ENCODE assay signal across 10 mouse cellular contexts in genomic region chr1:92742881-92743621, GRCm38 (mm10).
DNase-seq lines count a peak whose midpoint lies in the region; TF ChIP-seq lines count a peak whose summit lies in the region.
"Had no signal": no experiment of that assay in that cellular context is flagged by ENCODE, and none has a peak within 500 bp of the region (broad histone marks: within the 10 kb centered on the region; RNA-seq: fewer than 3 reads in every experiment).

No protein-coding gene starts in this region.

- no peaks in the 10 kb centered on the region for H3K79me2 ChIP-seq in C2C12 (ENCODE audit: control insufficient read depth, insufficient read depth)

- no peak overlapping the region for H3K27ac ChIP-seq in kidney, adult 2 months (ENCODE audit: insufficient read depth, low read depth, low read length)
- H3K27ac ChIP-seq: heart, embryonic 10.5 days had no signal

- WGBS in kidney, adult 2 months: 68% methylated on average over 4 of the region's 4 CpGs

- H3K4me3 ChIP-seq in kidney, adult 2 months (ENCODE audit: insufficient read depth, low read depth, low read length): no peak overlapping the region
- no peak overlapping the region for H3K4me3 ChIP-seq in C2C12 (ENCODE audit: insufficient read depth, poor library complexity, severe bottlenecking)
- H3K4me3 ChIP-seq: heart, embryonic 10.5 days had no signal

- no peaks in the 10 kb centered on the region for H3K4me1 ChIP-seq in kidney, adult 2 months (ENCODE audit: control insufficient read depth, insufficient read depth, low read length)

- TF ChIP-seq CTCF in kidney, adult 2 months (conservative IDR thresholded peaks at IDR 0.05; ENCODE audit: insufficient read depth, insufficient read length, low read depth, low read length): 0 out of 2 replicates have a peak, but pooled peaks have one; percentile 22
- peak; percentile 27 for TF ChIP-seq CTCF in C2C12 (IDR thresholded peaks at IDR 0.05; ENCODE audit: control insufficient read depth, insufficient read depth, insufficient read length)
- TF ChIP-seq CTCF in brain, embryonic 14.5 days (IDR thresholded peaks at IDR 0.05; ENCODE audit: borderline replicate concordance, extremely low read depth, insufficient read depth, insufficient read length): 0 out of 2 replicates have a peak, but pooled peaks have one; percentile 3

- no peak overlapping the region for H3ac ChIP-seq in C2C12 (ENCODE audit: control insufficient read depth, insufficient read length, low read depth)

- H3K79me3 ChIP-seq in C2C12 (ENCODE audit: low read depth): no peaks in the 10 kb centered on the region

- no peak for TF ChIP-seq POLR2A in kidney, adult 2 months (IDR thresholded peaks at IDR 0.05; ENCODE audit: low read depth, low read length)
- TF ChIP-seq POLR2A in brain, embryonic 14.5 days (IDR thresholded peaks at IDR 0.05; ENCODE audit: borderline replicate concordance, extremely low read depth, insufficient read depth, insufficient read length, poor library complexity, severe bottlenecking): no peak

- no peaks in the 10 kb centered on the region for H3K27me3 ChIP-seq in kidney, adult 2 months (replicated peaks; ENCODE audit: control insufficient read depth, insufficient read depth, low read length)
- H3K27me3 ChIP-seq in C2C12 (ENCODE audit: control insufficient read depth, insufficient read depth, insufficient read length): no peaks in the 10 kb centered on the region

- peak; percentile 71 to 76 for DNase-seq in cerebellum, postnatal 10 days
- DNase-seq in cerebellum, adult 11-12 months: no peak
- no peak for DNase-seq in kidney, adult 2 months
- DNase-seq in kidney, postnatal 25 days: no peak
- peak; percentile 30 for DNase-seq in brain, embryonic 14.5 days (ENCODE audit: low read depth)
- DNase-seq in right cerebral cortex, adult 2 months (ENCODE audit: low spot score in 2 of 2): no peak
- no peak for DNase-seq in ovary, postnatal 14 days (ENCODE audit: low spot score)
- DNase-seq: cerebellum, postnatal 36 days had no signal

- H3K36me3 ChIP-seq in kidney, adult 2 months (ENCODE audit: control insufficient read depth, insufficient read depth, low read length): no peaks in the 10 kb centered on the region
- no peaks in the 10 kb centered on the region for H3K36me3 ChIP-seq in C2C12 (ENCODE audit: control insufficient read depth, insufficient read depth)
- H3K36me3 ChIP-seq: heart, embryonic 10.5 days had no signal

TF ChIP-seq in C2C12, 6 proteins besides CTCF, POLR2A, EP300 and RAD21:
- TF ChIP-seq USF1 (IDR thresholded peaks at IDR 0.05; ENCODE audit: low read depth): no peak
- no peak for TF ChIP-seq MAX (IDR thresholded peaks at IDR 0.05)
- no peak for TF ChIP-seq FOSL1 (IDR thresholded peaks at IDR 0.05; ENCODE audit: insufficient read depth, low read length, poor library complexity, severe bottlenecking)
- no peak for TF ChIP-seq MYOD1 (IDR thresholded peaks at IDR 0.05; ENCODE audit: control insufficient read depth, insufficient read length, low read depth)

Comparison
In these comparisons a context has a peak if more than half of its experiments do, and no peak if none do; other contexts are left out.
1. DNase-seq: peak in cerebellum, postnatal 10 days (2 of 2) and brain, embryonic 14.5 days (single experiment); none in cerebellum, adult 11-12 months (single experiment), kidney, adult 2 months (single experiment), kidney, postnatal 25 days (0 of 2), right cerebral cortex, adult 2 months (0 of 2) and ovary, postnatal 14 days (single experiment).
2. Peak in every context shown above with its lines, with median percentiles within 50 percentile points of each other: CTCF ChIP-seq.